Mouse (Mus musculus) Patski (cell line): ENCODE results near the gene Usp5. TPM values are rescaled to one million over a fixed set of nuclear protein-coding genes. Genes with fewer than 3 reads are reported as not detected.

Source experiments
- ATAC-seq: fragments of 100-300 bp; one replicate; pipeline ENCODE4 v1.8.0; 2021
- CTCF ChIA-PET: fragments of 350-600 bp; sonication (Branson Sonifier 250); formaldehyde crosslinking; loops from one replicate; lab custom pipeline; 2022; ENCODE audit warnings: inconsistent platforms; lab: Charles Lee
- POLR2A ChIA-PET: fragments of 350-600 bp; sonication (Branson Sonifier 250); formaldehyde crosslinking; loops from one replicate; lab custom pipeline; 2022; ENCODE audit warnings: antibody characterized with exemption, inconsistent platforms; lab: Charles Lee
- DNase-seq: peaks from one replicate; pipeline ENCODE4 v3.0.0-alpha.2; 2011; ENCODE audit warnings: low read depth, low spot score
- H3K27me3 ChIP-seq: fragments of 371-371 bp; one replicate; pipeline ENCODE4 v1.5.1; 2021
- CTCF ChIP-seq: fragments of 100-300 bp; IDR thresholded peaks from one replicate; pipeline ENCODE4 v1.5.1; 2021
- in situ Hi-C: fragments of 300-500 bp; cut with MboI; formaldehyde crosslinking; loops from 3 replicates; pipeline ENCODE4 v1.11.1; 2018; ENCODE audit warnings: low pct_unique_long_range_greater_than_20kb, mixed read lengths
- polyA plus RNA-seq: library from polyadenylated mRNA; unstranded; gene quantifications from one replicate; pipeline ENCODE4 v1.2.3, GENCODE M21; 2021

Gene Usp5
- polyA plus RNA-seq, 1 experiment from 2014 or later = 130 TPM

- no peak for DNase-seq
- ATAC-seq = no peak
- no peak for TF ChIP-seq CTCF
- CTCF ChIA-PET = interaction anchor here (2.7 kb wide), 1 partner anchor 11 kb away, joined by 9 read pairs; no protein-coding TSS in a partner anchor
- H3K27me3 ChIP-seq = no peaks in the 10 kb centered on the region
- POLR2A ChIA-PET = interaction anchor here (1.4 kb wide), 1 partner anchor 16 kb away, joined by 3 read pairs; no protein-coding TSS in a partner anchor
- in situ Hi-C loops = no loop called here
Measured at GRCm38 (mm10) chr6:124791911-124792310, 37.4 kb downstream of the Usp5 start.

DNA sequence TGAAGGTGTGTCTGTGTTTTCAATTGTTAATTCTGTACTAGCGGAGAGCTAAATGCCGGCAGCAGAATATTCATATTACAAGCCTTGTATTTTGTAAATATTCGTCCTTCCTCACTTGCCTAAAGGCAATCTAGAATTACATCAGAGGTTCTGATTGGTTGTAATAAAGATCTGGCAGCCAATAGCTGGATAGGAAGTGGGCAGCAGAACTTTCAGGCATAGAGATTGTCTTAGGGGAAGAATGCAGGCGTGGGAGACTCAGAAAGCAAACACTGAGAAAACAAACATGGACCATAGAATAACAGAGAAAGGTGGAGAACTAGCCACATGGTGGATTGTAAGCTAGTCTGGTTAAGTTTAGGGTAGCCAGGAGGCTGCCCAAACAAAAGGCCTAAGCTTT, 39.2 kb downstream of the Usp5 start:
- no peak for ATAC-seq
- no peak for TF ChIP-seq CTCF
- ChIA-PET CTCF (no interaction called here), POLR2A (no interaction called here)
- no peak for DNase-seq
- no peaks in the 10 kb centered on the region for H3K27me3 ChIP-seq
- in situ Hi-C loops = no loop called here

DNA sequence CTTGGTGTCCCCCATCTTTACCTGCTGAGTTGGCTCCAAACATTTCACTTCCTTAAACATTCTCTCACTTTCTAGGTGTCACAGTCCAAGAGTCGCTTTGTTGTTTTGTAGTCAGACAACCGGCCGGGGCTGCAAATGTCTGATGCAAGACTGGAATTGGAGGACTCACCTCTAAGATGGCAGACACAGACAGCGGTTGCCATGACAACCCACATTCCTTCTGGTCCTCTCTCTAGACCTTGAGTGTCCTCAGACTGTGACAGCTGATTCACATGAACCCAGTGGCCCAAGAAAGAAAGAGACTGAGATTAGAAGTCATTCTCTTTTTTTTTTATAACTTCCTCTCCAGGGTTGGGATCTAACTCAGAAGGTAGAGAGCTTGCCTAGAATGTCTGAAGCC, 39.8 kb downstream of the Usp5 start:
- in situ Hi-C loops = no loop called here

GRCm38 (mm10) chr6:124787722-124788121, 41.6 kb downstream of the Usp5 start:
- no peaks in the 10 kb centered on the region for H3K27me3 ChIP-seq
- in situ Hi-C loops = no loop called here
- ChIA-PET POLR2A (no interaction called here), CTCF (interaction anchor here (1.1 kb wide), 1 partner anchor 12 kb away, joined by 3 read pairs; no protein-coding TSS in a partner anchor)
- DNase-seq = no peak
- TF ChIP-seq CTCF = no peak
- ATAC-seq = no peak

More for the DNA sequence above, 39.8 kb downstream of the Usp5 start:
- DNase-seq = no peak
- ChIA-PET CTCF (no interaction called here), POLR2A (no interaction called here)
- no peaks in the 10 kb centered on the region for H3K27me3 ChIP-seq
- no peak for TF ChIP-seq CTCF
- ATAC-seq = no peak

- TF ChIP-seq CTCF = no peak
- no peak for DNase-seq
- no peaks in the 10 kb centered on the region for H3K27me3 ChIP-seq
- ATAC-seq = no peak
- in situ Hi-C loops = no loop called here
- POLR2A ChIA-PET = no interaction called here
- CTCF ChIA-PET = no interaction called here
Measured at GRCm38 (mm10) chr6:124786756-124787420, 42.4 kb downstream of the Usp5 start.

DNA sequence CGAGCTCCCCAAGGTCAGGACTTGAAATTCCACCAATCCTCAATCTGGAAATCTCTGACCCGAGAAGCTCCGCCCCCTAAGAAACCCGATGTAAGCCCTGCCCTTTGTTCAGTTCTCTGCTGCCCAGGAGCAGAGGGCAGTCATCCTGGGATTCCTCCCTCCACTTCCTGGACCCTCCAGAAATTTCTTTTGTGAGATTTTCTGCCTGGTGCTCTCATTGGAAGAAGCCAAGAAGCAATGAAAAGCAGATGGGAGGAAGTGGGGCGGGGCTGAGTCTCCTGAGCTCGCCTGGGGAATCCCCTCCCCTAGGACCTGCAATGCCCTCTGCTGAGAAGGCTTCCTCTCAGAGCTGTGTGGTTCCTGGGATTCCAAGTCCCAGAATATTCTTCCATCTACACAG, 46.8 kb downstream of the Usp5 start:
- H3K27me3 ChIP-seq = peaks cover 4% of the 10 kb centered on the region
- CTCF ChIA-PET = interaction anchor here (0.7 to 1.0 kb wide), 2 partner anchors 25 to 27 kb away, joined by 3 read pairs; no protein-coding TSS in a partner anchor
- ATAC-seq (no peak), DNase-seq (no peak)
- in situ Hi-C loops = no loop called here
- TF ChIP-seq CTCF = no peak
- POLR2A ChIA-PET = interaction anchor here (0.6 to 1.4 kb wide), 2 partner anchors 27 to 354 kb away, joined by 3 to 4 read pairs; no protein-coding TSS in a partner anchor

DNA sequence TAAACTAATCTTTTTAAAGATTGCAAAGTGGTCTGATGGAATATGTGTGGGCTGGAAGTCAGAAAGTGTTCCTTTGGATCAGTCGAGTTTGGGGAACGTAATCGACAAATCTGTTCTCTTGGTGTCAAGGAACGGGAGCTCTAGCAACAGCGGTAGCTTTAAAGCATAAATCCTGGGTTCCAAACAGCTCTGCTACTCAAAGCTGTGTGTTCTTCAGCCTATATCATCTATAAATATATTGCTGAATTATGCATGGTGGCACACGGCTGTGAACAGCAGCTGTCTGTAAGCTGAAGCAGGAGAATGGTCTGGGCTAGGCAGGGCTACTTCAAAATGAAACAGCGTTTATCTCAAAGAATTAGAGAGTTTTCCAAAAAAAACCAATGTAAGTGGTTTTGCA, 48.4 kb downstream of the Usp5 start:
- in situ Hi-C loops = no loop called here
- CTCF ChIA-PET = interaction anchor here (0.7 kb wide), 1 partner anchor 373 kb away, joined by 3 read pairs; no protein-coding TSS in a partner anchor
- POLR2A ChIA-PET = no interaction called here
- DNase-seq (no peak), ATAC-seq (no peak)
- no peak for TF ChIP-seq CTCF
- H3K27me3 ChIP-seq = peaks cover 4% of the 10 kb centered on the region

DNA sequence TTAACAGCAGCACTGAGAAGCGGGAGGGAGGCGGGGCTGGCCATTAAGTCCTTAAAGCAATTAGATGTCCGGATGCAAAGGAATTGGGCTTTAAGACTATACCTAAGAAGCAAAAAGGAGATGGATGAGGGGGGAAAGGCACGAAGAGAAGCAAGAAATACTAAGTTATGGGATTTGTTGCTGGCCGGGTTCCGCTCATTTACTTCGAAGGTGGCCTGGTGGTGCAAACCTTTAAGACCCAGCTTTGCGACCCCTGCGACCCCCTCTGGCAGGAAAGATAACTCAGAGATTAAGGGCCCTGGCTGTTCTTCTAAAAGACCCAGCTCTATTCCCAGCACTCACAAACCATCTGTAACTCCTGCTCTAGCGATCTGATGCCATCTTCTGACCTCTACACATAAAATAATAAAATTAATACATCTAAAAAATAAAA, 49.3 kb downstream of the Usp5 start:
- in situ Hi-C loops = no loop called here
- TF ChIP-seq CTCF = no peak
- POLR2A ChIA-PET = no interaction called here
- DNase-seq = no peak
- ATAC-seq = no peak
- H3K27me3 ChIP-seq = peaks cover 4% of the 10 kb centered on the region
- CTCF ChIA-PET = interaction anchor here (0.9 to 1.8 kb wide), 2 partner anchors 9 to 20 kb away, joined by 3 to 7 read pairs; no protein-coding TSS in a partner anchor

DNA sequence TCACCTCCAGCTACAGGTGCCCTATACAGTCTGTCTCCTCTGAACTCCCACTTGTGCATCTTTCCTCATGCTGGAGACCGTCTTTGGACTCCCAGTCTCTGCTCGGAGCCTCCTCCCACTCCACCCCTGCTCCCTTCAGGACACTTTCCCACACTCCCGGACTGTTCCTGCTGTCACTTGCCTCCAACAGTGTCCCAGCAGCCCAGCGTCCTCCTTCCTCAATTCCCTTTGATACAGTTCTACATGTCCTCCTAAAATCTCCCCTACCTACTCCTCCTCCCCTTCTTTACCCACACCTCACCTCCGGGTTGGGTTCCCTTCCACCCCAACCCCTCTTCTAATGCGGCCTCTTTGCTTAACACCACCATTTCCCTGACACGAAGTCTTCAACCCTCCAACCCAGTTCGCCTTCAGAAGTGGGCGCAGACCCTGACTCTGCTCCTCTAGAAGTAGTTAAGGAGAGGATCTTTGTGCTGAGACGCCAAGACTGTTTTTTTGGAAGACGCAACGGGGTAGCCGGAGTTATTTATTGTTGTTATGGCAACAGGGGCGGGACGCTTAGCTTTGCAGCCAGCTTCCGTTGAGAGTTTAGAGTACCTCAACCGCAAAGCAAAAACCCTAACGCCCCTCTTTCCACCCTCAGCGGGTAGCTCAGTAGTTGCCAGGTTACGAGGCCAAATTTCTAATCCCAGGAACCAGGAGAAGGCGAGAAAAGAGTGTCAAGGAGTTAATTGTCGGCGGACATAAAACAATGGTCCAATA, 49.9 kb downstream of the Usp5 start, which contains the start of gene Lrrc23:
Gene Lrrc23, minus strand, starts transcription at position 506 of the 762 bp plus-strand sequence.
- no peak for TF ChIP-seq CTCF
- in situ Hi-C loops = no loop called here
- no peak for ATAC-seq
- peaks cover 4% of the 10 kb centered on the region for H3K27me3 ChIP-seq
- CTCF ChIA-PET = interaction anchor here (0.9 to 1.8 kb wide), 3 partner anchors 9 to 30 kb away, joined by 3 to 7 read pairs (median 4); no protein-coding TSS in a partner anchor
- POLR2A ChIA-PET = no interaction called here
- no peak for DNase-seq

- ATAC-seq (no peak), DNase-seq (no peak)
- in situ Hi-C loops = loop anchor here (25.0 kb wide), 1 partner anchor 283 kb away; the partner anchor contains the start of gene C1rl
- TF ChIP-seq CTCF = no peak
- ChIA-PET CTCF (interaction anchor here (0.9 to 1.5 kb wide), 3 partner anchors 9 to 68 kb away, joined by 3 to 4 read pairs (median 3); partner anchors contain the start of gene Lrrc23), POLR2A (interaction anchor here (0.8 kb wide), 1 partner anchor 24 kb away, joined by 3 read pairs; no protein-coding TSS in a partner anchor)
- no peaks in the 10 kb centered on the region for H3K27me3 ChIP-seq
Measured at GRCm38 (mm10) chr6:124770511-124770910, 58.8 kb downstream of the Usp5 start.
